Mouse (Mus musculus): ENCODE data around the gene Mettl1. TPM values are rescaled to one million over a fixed set of nuclear protein-coding genes. Genes with fewer than 3 reads are reported as not detected.

Mettl1 gene
- polyA plus RNA-seq, 1 experiment from 2014 or later, result 47.6 TPM

GRCm38 (mm10) chr10:127003334-127003733 lies 37.9 kb upstream of the Mettl1 start:
- Histone ChIP-seq H3K36me3 (ENCODE audit: control insufficient read depth, insufficient read depth, low read length) (peaks cover 4% of the 10 kb centered on the region), H3K4me2 (ENCODE audit: low read depth, severe bottlenecking) (no peak overlapping the region), H3K27ac (replicated peaks; ENCODE audit: low read depth, low read length) (no peak overlapping the region), H3K4me1 (ENCODE audit: control insufficient read depth, insufficient read depth, low read length) (no peaks in the 10 kb centered on the region), H3K9ac (ENCODE audit: low read length) (no peak overlapping the region), H3K9me3 (ENCODE audit: control insufficient read depth, low read length) (no peaks in the 10 kb centered on the region), H3K4me3 (ENCODE audit: low read depth, low read length) (no peak overlapping the region), H3K27me3 (ENCODE audit: control insufficient read depth, insufficient read depth, low read length) (no peaks in the 10 kb centered on the region)
- 90% methylated on average over 8 of the region's 8 CpGs for WGBS
- no peak for DNase-seq (ENCODE audit: low spot score)
- no peak for ATAC-seq (ENCODE audit: insufficient number of reproducible peaks, low FRiP score, low TSS enrichment, low read depth)

GRCm38 (mm10) chr10:127003806-127004205 lies 37.4 kb upstream of the Mettl1 start:
- ATAC-seq (ENCODE audit: insufficient number of reproducible peaks, low FRiP score, low TSS enrichment, low read depth) (no peak), DNase-seq (ENCODE audit: low spot score) (no peak)
- Histone ChIP-seq H3K9ac (ENCODE audit: low read length) (no peak overlapping the region), H3K36me3 (ENCODE audit: control insufficient read depth, insufficient read depth, low read length) (peaks cover 4% of the 10 kb centered on the region), H3K4me3 (ENCODE audit: low read depth, low read length) (no peak overlapping the region), H3K27ac (replicated peaks; ENCODE audit: low read depth, low read length) (no peak overlapping the region), H3K9me3 (ENCODE audit: control insufficient read depth, low read length) (no peaks in the 10 kb centered on the region), H3K4me1 (ENCODE audit: control insufficient read depth, insufficient read depth, low read length) (no peaks in the 10 kb centered on the region), H3K4me2 (ENCODE audit: low read depth, severe bottlenecking) (no peak overlapping the region), H3K27me3 (ENCODE audit: control insufficient read depth, insufficient read depth, low read length) (no peaks in the 10 kb centered on the region)
- WGBS, result 85% methylated on average over 7 of the region's 7 CpGs

GRCm38 (mm10) chr10:127016488-127016887 lies 24.7 kb upstream of the Mettl1 start:
- DNase-seq (ENCODE audit: low spot score), result peak; percentile 53
- Histone ChIP-seq H3K27ac (replicated peaks; ENCODE audit: low read depth, low read length) (no peak overlapping the region), H3K4me1 (ENCODE audit: control insufficient read depth, insufficient read depth, low read length) (0 out of 2 replicates have a peak, but pooled peaks cover 4% of the 10 kb centered on the region), H3K27me3 (ENCODE audit: control insufficient read depth, insufficient read depth, low read length) (no peaks in the 10 kb centered on the region), H3K4me2 (ENCODE audit: low read depth, severe bottlenecking) (no peak overlapping the region), H3K9ac (ENCODE audit: low read length) (no peak overlapping the region), H3K4me3 (ENCODE audit: low read depth, low read length) (no peak overlapping the region), H3K9me3 (ENCODE audit: control insufficient read depth, low read length) (no peaks in the 10 kb centered on the region), H3K36me3 (ENCODE audit: control insufficient read depth, insufficient read depth, low read length) (no peaks in the 10 kb centered on the region)
- 62% methylated on average over 5 of the region's 5 CpGs for WGBS
- ATAC-seq (ENCODE audit: insufficient number of reproducible peaks, low FRiP score, low TSS enrichment, low read depth), result peak; percentile 51; the same call in 1 of the 2 replicates

- WGBS, result 14% methylated on average over 2 of the region's 2 CpGs
Observed at GRCm38 (mm10) chr10:127017071-127017470, 24.1 kb upstream of the Mettl1 start.

GRCm38 (mm10) chr10:127018422-127018821 lies 22.8 kb upstream of the Mettl1 start:
- DNase-seq (ENCODE audit: low spot score), result no peak
- H3K4me3 ChIP-seq (ENCODE audit: low read depth, low read length), result no peak overlapping the region
- 0 out of 2 replicates have a peak, but pooled peaks cover 4% of the 10 kb centered on the region for H3K4me1 ChIP-seq (ENCODE audit: control insufficient read depth, insufficient read depth, low read length)
- H3K9me3 ChIP-seq (ENCODE audit: control insufficient read depth, low read length), result no peaks in the 10 kb centered on the region
- no peak overlapping the region for H3K9ac ChIP-seq (ENCODE audit: low read length)
- no peak for ATAC-seq (ENCODE audit: insufficient number of reproducible peaks, low FRiP score, low TSS enrichment, low read depth)
- H3K27ac ChIP-seq (replicated peaks; ENCODE audit: low read depth, low read length), result no peak overlapping the region
- peaks cover 4% of the 10 kb centered on the region; the same call in 1 of the 2 replicates for H3K36me3 ChIP-seq (ENCODE audit: control insufficient read depth, insufficient read depth, low read length)
- no peak overlapping the region for H3K4me2 ChIP-seq (ENCODE audit: low read depth, severe bottlenecking)
- 72% methylated on average over 16 of the region's 16 CpGs for WGBS
- H3K27me3 ChIP-seq (ENCODE audit: control insufficient read depth, insufficient read depth, low read length), result no peaks in the 10 kb centered on the region

More at GRCm38 (mm10) chr10:127017071-127017470, 24.1 kb upstream of the Mettl1 start:
- no peak overlapping the region for H3K9ac ChIP-seq (ENCODE audit: low read length)
- H3K27ac ChIP-seq (replicated peaks; ENCODE audit: low read depth, low read length), result no peak overlapping the region
- H3K36me3 ChIP-seq (ENCODE audit: control insufficient read depth, insufficient read depth, low read length), result no peaks in the 10 kb centered on the region
- DNase-seq (ENCODE audit: low spot score), result no peak
- no peaks in the 10 kb centered on the region for H3K27me3 ChIP-seq (ENCODE audit: control insufficient read depth, insufficient read depth, low read length)
- H3K4me3 ChIP-seq (ENCODE audit: low read depth, low read length), result no peak overlapping the region
- ATAC-seq (ENCODE audit: insufficient number of reproducible peaks, low FRiP score, low TSS enrichment, low read depth), result 0 out of 2 replicates have a peak, but pooled peaks have one; percentile 20
- 0 out of 2 replicates have a peak, but pooled peaks cover 4% of the 10 kb centered on the region for H3K4me1 ChIP-seq (ENCODE audit: control insufficient read depth, insufficient read depth, low read length)
- no peaks in the 10 kb centered on the region for H3K9me3 ChIP-seq (ENCODE audit: control insufficient read depth, low read length)
- no peak overlapping the region for H3K4me2 ChIP-seq (ENCODE audit: low read depth, severe bottlenecking)

- ATAC-seq (ENCODE audit: insufficient number of reproducible peaks, low FRiP score, low TSS enrichment, low read depth) (peak; percentile 80), DNase-seq (ENCODE audit: low spot score) (peak; percentile 94)
- Histone ChIP-seq H3K9ac (ENCODE audit: low read length) (peak within 1 kb of the TSS; percentile 90), H3K36me3 (ENCODE audit: control insufficient read depth, insufficient read depth, low read length) (peaks cover 15% of the 10 kb centered on the region), H3K4me3 (ENCODE audit: low read depth, low read length) (peak within 1 kb of the TSS; percentile 87), H3K9me3 (ENCODE audit: control insufficient read depth, low read length) (no peaks in the 10 kb centered on the region), H3K27me3 (ENCODE audit: control insufficient read depth, insufficient read depth, low read length) (no peaks in the 10 kb centered on the region), H3K4me1 (ENCODE audit: control insufficient read depth, insufficient read depth, low read length) (no peaks in the 10 kb centered on the region), H3K27ac (replicated peaks; ENCODE audit: low read depth, low read length) (peak within 1 kb of the TSS; percentile 56; the same call in 1 of the 2 replicates), H3K4me2 (ENCODE audit: low read depth, severe bottlenecking) (peak within 1 kb of the TSS; percentile 69)
- WGBS, result 6% methylated on average over 56 of the region's 56 CpGs
Observed at GRCm38 (mm10) chr10:127030336-127031296, 10.6 kb upstream of the Mettl1 start, which contains the start of gene Tsfm. TSS of gene Tsfm (minus strand) at chr10:127030840.

GRCm38 (mm10) chr10:127033301-127033741 lies 7.9 kb upstream of the Mettl1 start:
- Histone ChIP-seq H3K27me3 (ENCODE audit: control insufficient read depth, insufficient read depth, low read length) (no peaks in the 10 kb centered on the region), H3K4me1 (ENCODE audit: control insufficient read depth, insufficient read depth, low read length) (no peaks in the 10 kb centered on the region), H3K27ac (replicated peaks; ENCODE audit: low read depth, low read length) (no peak overlapping the region), H3K36me3 (ENCODE audit: control insufficient read depth, insufficient read depth, low read length) (peaks cover 4% of the 10 kb centered on the region), H3K4me3 (ENCODE audit: low read depth, low read length) (no peak overlapping the region), H3K4me2 (ENCODE audit: low read depth, severe bottlenecking) (no peak overlapping the region), H3K9me3 (ENCODE audit: control insufficient read depth, low read length) (no peaks in the 10 kb centered on the region), H3K9ac (ENCODE audit: low read length) (no peak overlapping the region)
- DNase-seq (ENCODE audit: low spot score) (no peak), ATAC-seq (ENCODE audit: insufficient number of reproducible peaks, low FRiP score, low TSS enrichment, low read depth) (no peak)
- 84% methylated on average over 8 of the region's 8 CpGs for WGBS

GRCm38 (mm10) chr10:127036273-127036672 lies 4.9 kb upstream of the Mettl1 start:
- no peak for DNase-seq (ENCODE audit: low spot score)
- Histone ChIP-seq H3K4me2 (ENCODE audit: low read depth, severe bottlenecking) (no peak overlapping the region), H3K9me3 (ENCODE audit: control insufficient read depth, low read length) (no peaks in the 10 kb centered on the region), H3K27me3 (ENCODE audit: control insufficient read depth, insufficient read depth, low read length) (no peaks in the 10 kb centered on the region; the same call in 1 of the 2 replicates), H3K9ac (ENCODE audit: low read length) (no peak overlapping the region), H3K4me1 (ENCODE audit: control insufficient read depth, insufficient read depth, low read length) (no peaks in the 10 kb centered on the region), H3K27ac (replicated peaks; ENCODE audit: low read depth, low read length) (no peak overlapping the region), H3K4me3 (ENCODE audit: low read depth, low read length) (no peak overlapping the region), H3K36me3 (ENCODE audit: control insufficient read depth, insufficient read depth, low read length) (no peaks in the 10 kb centered on the region)
- no peak for ATAC-seq (ENCODE audit: insufficient number of reproducible peaks, low FRiP score, low TSS enrichment, low read depth)
- WGBS, result 84% methylated on average over 12 of the region's 12 CpGs
